Mouse (Mus musculus): ENCODE results near the gene Iqcj.

Gene Iqcj

DNA sequence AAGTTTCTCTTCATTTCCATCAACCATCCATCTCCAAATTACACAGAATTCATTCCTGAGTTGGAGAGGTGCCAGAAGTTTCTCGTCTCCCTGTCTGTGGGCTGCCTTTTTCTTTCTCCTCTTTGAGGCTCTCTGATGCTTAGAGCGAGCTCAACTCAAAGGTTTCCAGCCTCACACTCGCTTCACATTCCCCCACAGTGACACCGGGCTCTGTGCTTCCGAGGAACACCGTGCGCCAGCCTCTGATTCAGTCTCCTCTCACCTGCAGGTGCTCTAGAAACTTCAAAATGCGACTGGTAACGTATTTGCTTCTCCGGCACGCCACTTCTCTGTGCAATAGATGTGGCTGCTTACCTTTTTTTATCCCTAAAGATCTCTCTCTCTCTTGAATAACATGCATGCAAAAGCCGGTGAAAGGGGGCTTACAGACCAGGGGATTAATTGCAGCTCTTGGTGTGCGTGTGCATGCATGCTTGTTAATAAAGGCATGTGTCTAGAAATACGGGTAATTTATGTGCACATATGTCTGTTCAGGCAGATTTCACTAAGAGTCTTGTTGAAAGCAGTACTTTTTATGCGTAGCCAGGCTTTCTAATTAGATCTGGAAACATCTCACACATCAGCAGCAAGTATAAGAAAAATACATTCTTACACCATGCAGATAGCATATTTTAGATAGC is at the start of gene Iqcj, which contains the start of gene Iqschfp:
TSS of gene Iqcj (plus strand) at position 195 of the 680 bp plus-strand sequence.
TSS of gene Iqschfp (plus strand) at position 207 of the 680 bp plus-strand sequence.
- DNase-seq (ENCODE audit: low spot score): no peak

DNA sequence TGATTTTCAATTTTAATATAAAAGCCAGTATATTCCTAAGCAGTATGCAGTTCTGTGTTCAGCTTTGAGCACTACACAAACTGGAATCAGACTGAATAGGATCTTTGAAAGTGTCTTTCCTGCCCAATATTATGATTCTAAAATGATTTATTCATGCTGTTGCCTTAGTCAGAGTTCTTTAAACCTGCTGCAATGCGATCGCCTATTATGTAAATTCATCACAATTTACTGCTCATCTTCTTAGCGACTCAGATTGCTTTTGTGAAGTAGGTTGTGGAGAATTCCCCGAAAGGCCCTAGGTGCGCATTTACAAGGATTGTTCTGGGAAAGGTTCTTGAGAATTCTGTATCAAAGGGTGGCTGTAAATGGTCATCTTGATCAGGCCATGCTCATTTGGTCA is 39.6 kb upstream of the Iqcj start:
- no peak for DNase-seq (ENCODE audit: low spot score)

- no peak for DNase-seq (ENCODE audit: low spot score)
Observed at GRCm38 (mm10) chr3:67861524-67861923, 30.5 kb upstream of the Iqcj start.

DNA sequence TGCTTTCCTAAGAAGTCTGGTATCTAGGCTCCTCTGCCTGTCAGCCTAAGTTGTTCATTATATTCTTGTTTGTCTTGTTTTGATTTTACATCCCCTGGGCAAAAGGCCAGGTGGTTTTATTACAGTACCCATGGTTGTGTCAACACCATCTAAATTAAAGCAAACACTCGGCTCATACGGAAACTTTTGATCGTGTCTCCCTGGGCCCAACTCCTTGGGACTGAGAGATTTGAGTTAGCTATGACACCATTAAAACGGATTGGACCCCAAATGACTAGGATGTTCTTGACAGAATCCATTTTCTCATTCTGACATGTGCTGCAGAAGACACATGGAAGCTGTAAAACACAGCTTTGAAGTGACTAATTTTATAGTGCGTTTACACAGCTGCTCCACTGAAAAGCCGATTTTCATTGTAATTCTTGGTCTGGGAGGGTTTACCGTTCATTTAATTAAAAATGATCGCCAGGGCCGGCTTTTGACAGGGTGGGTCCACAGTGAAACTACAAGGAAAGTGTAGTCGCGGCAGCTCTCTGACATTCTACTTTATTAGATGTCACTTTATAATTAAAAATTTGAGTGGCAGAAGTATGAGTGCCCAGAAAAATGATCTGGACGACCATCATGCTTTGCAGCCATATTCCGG is 24.5 kb upstream of the Iqcj start:
- DNase-seq (ENCODE audit: low spot score): no peak

DNA sequence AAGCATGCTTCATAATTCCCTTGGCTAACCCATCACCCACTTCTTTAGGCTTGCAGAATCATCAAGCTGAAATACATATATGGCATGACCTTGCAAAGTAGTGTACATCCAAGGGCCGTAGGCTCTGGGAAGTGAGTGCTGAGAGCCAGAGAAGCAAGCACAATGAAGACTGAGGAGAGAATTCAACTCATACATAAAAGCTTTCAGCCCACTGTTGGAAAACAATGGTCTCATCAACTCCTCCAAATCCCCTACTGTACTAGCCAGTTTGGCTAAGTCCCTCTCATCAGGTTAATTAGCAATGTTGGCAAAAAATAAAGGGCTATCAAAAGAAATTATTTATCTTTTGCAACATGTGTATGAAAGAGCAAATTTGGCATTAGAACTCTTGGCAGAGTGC is 22.6 kb upstream of the Iqcj start:
- DNase-seq (ENCODE audit: low spot score): no peak

- no peak for DNase-seq (ENCODE audit: low spot score)
Observed at GRCm38 (mm10) chr3:67877253-67877652, 14.8 kb upstream of the Iqcj start.

DNA sequence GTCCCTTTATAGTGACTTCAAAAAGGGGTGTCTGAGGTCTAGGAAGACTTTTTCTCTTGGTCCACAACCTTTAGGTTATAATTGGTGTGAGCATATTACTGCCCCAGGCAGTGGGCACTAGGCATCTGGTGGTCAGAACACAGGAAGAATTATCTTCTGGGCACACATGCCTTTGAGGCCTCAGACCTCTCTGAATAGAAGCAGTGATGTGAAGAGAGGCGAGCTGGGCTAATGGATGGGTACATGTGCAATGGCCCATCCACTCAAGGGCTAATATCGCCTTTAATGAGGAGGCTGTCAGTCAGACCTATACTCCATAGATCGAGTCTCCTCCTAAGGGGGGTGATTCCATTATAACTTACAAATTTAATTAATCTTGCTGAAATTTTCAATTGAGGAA is 7.7 kb upstream of the Iqcj start:
- DNase-seq (ENCODE audit: low spot score): no peak

DNA sequence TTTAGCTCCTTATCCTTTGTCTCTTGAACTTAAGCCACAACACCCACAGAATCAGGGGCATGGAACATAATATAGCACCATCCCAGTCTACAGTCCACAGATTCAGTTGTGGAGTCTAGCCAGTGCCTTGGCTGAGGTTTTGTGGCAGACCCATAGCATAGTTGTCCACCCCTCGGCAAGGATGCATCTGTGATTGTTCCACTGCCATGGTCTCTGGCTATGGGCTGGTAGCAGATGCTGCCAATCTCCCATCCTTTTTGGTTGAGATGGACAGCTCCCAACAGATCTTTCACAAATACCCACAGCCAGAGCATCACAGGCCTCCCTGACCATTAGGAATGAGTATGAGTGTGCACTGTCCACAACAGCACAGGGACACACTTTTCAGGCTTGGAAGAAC is 5.8 kb upstream of the Iqcj start:
- no peak for DNase-seq (ENCODE audit: low spot score)

DNA sequence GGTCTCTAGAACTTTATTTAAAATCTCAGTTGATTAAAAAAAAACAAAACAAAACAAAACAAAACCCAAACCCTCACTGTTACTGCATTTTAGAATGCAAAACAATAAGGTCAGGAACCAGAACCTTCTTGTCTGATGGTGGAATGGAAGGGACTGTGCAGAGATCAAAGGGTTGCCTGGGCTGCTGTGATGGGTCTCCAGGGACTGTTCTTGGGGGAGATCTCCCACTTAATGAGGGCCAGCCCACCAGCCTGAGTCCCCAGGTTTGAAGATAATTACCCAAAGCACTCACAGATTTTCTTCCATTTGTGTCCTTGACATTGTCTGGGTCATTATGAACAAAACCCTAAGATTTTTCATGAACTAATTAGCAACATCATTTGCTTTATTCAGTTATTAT is 4.8 kb upstream of the Iqcj start:
- no peak for DNase-seq (ENCODE audit: low spot score)

DNA sequence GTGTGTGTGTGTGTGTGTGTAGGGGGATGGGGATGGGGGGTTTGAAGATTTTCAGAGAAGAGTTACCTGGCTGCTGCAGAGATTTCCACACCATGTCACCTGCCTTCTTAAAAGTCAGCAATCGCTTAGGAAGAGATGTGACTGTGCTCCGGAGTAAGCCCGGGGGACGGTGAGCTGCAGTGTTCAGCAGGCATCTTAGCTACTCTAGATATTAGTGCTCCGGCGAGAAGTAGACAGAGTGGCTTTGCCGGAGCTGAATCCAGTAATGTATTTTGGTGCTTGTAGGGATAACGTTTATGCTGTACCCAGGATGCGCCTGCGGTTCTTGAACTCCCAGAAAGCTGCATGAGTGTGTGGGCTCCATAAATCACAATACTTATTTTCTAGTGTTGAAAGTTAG is 748 bp downstream of the Iqcj start:
- DNase-seq (ENCODE audit: low spot score): no peak

DNA sequence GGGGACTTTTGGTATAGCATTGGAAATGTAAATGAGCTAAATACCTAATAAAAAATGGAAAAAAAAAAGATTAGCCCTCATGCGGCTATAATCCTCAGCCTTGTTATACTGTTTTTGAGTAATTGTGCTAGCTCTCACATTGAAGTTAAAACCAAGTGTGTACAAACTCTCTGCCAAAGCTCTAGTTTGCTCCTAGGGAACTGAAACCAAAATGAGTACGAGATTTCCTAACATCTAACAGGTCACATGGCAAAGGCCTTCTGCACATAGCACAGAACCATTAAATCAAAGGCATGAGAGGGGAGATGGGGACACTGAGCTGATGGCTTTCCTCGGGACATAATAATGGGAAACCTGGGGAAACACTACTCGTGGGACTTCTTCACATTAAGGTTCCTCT is 10.5 kb downstream of the Iqcj start:
- DNase-seq (ENCODE audit: low spot score): no peak

DNA sequence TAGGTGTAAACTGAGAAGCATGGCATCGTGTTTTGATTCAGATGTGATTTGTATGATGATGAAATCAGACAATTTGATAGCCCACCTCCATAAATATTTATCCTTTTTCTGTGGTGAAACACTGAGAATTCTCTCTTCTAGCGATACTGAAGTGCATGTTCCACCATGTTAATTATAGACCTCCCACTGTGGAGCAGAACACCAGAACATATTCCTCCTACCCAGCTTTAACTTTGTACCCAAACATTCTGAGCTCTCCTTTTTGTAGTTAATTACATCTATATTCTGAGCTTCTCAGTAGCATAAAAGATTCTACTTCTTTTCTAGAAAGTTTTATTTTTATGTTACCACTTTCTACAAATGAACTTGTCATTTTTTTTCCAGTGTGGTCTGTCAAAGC is 16.6 kb downstream of the Iqcj start:
- DNase-seq (ENCODE audit: low spot score): no peak

DNA sequence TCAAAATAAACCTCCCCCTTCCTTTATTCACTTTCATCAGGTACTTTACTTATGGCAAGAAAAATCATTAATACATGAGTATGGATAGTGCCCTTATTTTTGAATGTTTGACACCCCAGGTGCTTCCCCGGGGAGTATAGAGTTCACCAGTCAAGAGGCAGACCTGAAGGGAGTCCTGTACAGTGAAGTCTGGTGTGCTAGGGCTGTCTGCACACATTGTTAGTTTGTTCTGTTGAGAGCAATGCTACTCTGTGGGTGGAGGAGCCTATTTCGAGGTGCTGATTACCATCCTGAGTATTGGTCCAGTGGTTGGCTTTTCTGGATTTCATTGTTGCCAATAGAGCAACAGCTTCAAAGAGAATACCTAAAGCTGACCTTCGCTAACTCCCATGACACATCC is 26.1 kb downstream of the Iqcj start:
- no peak for DNase-seq (ENCODE audit: low spot score)

DNA sequence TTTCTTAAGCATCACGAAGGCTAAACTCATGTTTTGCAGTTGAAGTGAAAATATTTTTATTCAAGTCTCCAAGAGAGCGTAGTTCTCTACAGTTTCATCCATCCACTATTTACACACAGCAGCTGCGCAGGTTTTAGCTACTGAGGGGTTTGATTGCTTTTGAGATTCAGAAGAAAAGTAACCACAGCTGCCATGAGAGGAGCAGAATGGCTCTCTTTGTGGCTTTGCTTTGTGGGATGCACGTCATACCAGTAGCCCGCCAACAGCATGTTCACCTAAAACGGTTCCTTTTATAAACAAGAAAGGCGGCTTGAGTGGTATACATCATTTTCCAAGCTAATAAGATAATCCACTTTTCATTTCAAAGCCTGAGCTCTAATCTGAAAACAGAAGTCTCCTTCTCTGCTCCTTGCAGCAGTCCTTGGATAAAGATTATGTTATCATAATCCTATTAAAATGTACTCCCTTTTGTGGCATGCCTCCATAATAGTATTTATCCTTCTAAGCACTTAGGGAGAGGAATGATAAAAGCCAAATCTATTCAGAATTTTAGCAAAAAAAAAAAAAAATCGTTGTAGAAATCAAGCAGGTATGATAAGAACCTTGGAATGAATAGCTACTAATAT is 26.7 kb downstream of the Iqcj start:
- DNase-seq (ENCODE audit: low spot score): no peak

- DNase-seq (ENCODE audit: low spot score): no peak
Observed at GRCm38 (mm10) chr3:67923095-67923494, 31.1 kb downstream of the Iqcj start.

GRCm38 (mm10) chr3:67925453-67925852 is 33.4 kb downstream of the Iqcj start:
- no peak for DNase-seq (ENCODE audit: low spot score)

DNA sequence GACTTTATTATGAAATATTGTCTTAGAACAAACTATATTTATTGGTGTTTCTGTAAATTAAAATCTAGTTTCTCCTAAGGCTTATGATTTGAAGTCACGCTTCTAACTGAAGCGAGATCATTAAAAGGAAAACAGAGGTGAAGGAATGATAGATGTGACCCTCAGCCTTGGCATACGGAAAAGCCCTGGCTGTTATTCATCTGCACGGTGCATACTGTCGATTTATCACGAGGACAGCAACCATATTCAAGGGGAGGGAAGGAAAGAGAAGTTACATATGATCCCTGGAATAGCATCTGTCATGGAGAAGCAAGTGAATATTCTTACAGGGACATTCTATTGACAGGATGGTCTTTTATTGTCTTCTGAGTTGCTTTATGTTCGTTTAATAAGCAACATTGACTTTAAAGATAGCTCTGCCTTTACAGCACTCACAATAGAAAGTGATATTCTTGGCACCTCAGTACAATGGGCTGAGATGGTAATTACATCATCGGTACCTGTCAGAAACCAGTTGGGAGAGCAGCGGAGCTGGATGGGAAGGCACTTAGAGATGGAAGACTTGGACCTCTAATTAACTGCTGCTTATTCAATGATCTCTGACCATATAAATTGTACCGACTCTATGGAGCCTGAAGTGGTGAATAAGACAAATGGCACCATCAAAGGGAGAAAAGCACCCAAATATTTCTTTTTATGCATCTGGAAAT is 38.6 kb downstream of the Iqcj start:
- no peak for DNase-seq (ENCODE audit: low spot score)

- no peak for DNase-seq (ENCODE audit: low spot score)
Observed at GRCm38 (mm10) chr3:67931181-67931580, 39.2 kb downstream of the Iqcj start.

GRCm38 (mm10) chr3:67931914-67932313 is 39.9 kb downstream of the Iqcj start:
- DNase-seq (ENCODE audit: low spot score): no peak

DNA sequence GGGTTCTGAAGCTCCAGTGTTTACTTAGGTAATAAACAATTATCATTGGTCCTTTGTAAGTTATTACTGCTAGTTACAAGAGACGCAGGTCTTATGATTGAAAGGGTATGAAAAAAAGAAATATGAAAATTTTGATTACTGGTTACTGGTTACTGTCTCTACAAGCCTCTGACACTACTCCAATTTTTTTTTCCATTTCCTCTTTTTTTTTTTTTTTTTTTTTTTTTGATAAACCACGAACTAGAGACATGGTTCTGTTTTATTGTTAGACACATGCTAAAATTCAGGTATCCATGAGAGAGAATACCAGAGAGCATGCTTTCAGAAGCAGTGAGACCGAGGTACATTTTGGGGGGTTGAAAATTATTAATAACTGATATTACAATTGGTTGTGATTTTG is 43.8 kb downstream of the Iqcj start:
- no peak for DNase-seq (ENCODE audit: low spot score)

GRCm38 (mm10) chr3:67947000-67947399 is 55.0 kb downstream of the Iqcj start:
- DNase-seq (ENCODE audit: low spot score): no peak

DNA sequence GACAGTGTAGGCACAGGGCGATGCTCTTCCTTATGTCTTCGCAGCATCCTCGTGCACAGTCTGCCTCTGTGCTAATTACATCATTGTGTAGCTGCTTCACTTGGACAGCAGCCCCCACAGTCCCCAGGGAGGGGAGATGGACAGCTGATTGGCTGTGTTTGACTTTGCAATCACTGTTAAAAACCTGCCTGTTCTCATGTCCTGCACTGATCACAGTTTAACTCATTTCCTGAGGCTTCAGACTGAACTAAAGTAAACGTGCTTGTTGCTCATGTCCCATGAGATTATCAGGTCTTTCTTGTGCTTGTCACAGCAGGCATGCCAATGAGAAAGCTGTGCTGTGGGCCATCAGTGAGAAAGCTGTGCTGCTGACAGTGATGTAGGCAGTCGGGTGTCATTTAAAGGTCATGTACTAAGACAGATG is 60.5 kb downstream of the Iqcj start:
- DNase-seq (ENCODE audit: low spot score): no peak

Measured in c-Kit-positive CD71-positive TER-119-positive erythroid progenitor cells, embryonic 14.5 days (primary cell).